Mouse (Mus musculus) urinary bladder, postnatal 36 days (tissue): ENCODE data around the gene Armc7.
A peak's percentile ranks its signal among the peaks of the same experiment; 100 is the strongest.
"Not testable (repeated sequence)": the region's sequence is repeated elsewhere in the genome, so short reads cannot be mapped to it uniquely, and the experiment has no call there.

Experiments
- DNase-seq, 2 experiments: peaks; one replicate each; pipeline ENCODE4 v3.0.0; 2022; ENCODE audit warnings: low spot score in 2 of 2, mixed read lengths in 1 of 2

The Armc7 gene

GRCm38 (mm10) chr11:115490441-115491355 is 15.2 kb downstream of the Armc7 start:
- no peak for DNase-seq

- DNase-seq, result peak; percentile 70 to 84
Measured at GRCm38 (mm10) chr11:115491356-115492083, 16.1 kb downstream of the Armc7 start, which contains the start of gene Nt5c. Gene Nt5c (minus strand): TSS chr11:115491862.

- no peak for DNase-seq
Measured at GRCm38 (mm10) chr11:115492387-115492786, 16.9 kb downstream of the Armc7 start.

DNA sequence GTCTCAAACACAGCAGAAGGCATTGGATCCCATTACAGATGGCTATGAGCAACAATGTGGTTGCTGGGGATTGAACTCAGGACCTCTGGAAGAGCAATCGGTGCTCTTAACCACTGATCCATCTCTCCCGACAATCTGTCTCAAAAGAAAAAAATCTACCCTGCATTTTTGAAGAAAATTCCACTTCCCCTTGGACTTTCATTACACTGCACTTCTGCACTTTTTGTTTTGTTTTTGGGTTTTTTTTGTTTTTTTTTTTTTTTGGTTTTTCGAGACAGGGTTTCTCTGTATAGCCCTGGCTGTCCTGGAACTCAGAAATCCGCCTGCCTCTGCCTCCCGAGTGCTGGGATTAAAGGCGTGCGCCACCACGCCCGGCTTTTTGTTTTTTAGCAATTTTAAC is 21.1 kb downstream of the Armc7 start:
- DNase-seq, result not testable (repeated sequence)

- no peak for DNase-seq
Measured at GRCm38 (mm10) chr11:115502636-115503035, 27.2 kb downstream of the Armc7 start.

- DNase-seq, result no peak
Measured at GRCm38 (mm10) chr11:115506586-115506985, 31.1 kb downstream of the Armc7 start.

GRCm38 (mm10) chr11:115508061-115508460 is 32.6 kb downstream of the Armc7 start:
- no peak for DNase-seq

- peak; percentile 7 to 29 for DNase-seq
Measured at GRCm38 (mm10) chr11:115509773-115510506, 34.5 kb downstream of the Armc7 start.

- DNase-seq, result no peak
Measured at GRCm38 (mm10) chr11:115510507-115510888, 35.0 kb downstream of the Armc7 start.

DNA sequence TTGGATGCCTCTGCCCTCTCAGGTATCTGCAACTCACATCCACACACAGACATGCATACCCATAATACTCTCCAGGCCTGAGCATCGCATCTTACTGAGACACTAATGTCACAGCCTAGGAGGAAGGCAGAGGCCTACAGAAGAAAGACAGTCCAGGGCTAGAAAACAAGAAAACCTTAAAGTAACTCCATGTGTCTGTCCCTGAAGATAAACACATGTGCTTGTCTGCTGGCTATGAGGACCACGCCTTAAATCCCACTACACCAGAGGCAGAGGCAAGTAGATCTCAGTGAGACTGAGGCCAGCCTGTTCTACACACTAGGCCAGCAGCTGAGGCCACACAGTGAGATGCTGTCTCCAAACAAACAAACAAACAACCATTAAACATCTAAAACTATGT is 35.7 kb downstream of the Armc7 start:
- DNase-seq, result no peak

DNA sequence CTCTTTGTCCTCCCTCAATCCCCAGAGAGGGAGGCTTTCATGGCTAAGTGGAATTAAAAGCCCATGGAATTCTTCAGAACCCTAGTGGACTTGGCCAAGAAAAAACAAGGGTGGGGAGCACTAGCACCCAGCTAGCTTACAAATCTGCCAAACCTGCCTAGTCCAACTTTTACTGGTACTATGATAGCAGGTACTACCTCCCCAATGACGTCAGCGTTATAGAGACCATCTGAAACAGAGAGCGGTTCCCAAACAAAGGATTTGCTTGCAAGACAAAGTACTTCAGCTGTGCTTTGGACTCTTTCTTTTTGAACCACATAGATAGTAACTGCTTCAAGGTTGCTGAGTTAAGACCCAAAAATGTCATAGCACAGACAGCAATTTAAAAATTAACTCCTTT is 36.5 kb downstream of the Armc7 start:
- no peak for DNase-seq

GRCm38 (mm10) chr11:115512407-115513183 is 37.1 kb downstream of the Armc7 start:
- DNase-seq, result peak in 1 of 2 experiments; percentile 40

DNA sequence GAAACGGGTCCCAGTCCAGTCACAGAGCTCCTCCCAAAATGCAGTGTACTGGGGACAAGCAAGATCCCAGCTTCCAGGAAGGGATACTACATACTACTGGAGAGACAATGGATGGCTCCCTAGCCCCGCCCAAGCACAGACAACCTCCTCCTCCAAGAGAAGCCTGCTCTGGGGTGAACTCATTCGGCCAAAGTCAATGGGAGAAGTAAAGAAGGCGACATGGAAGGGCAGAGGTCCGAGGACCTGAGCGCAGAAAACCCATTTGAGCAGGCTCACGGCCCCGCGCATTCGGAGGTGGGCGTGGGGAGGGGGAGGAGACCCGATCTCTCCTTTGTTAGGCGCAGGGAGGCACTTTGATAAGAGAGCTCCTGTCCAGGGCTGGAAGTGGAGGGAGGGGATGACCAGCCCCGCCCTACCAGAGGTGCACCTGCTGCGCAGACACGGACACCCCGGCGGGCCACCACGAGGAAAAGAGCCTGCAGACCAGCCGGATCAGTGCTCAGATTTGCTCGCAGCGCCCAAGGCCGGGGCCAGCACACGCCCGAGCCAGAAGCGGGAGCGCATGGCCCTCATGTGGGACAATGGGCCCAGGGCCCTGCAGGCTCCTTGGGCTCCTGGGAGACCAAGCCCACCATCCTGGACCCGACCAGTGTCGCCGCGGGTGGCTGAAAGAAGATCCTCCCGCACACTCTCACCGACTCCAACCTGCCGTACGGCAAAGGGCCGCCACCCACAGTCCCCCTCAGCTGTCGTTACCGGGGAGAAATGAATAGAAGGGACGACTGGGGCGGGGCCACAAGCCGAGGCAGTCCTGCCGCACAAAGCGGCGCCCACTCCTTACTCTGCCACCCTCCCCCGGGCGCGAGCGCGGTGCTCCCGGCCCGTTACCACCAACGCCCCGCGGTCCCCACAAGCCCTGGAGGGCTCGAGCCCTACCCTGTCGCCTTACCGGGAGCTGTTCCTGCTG is 38.1 kb downstream of the Armc7 start:
- DNase-seq, result peak; percentile 27 to 29

GRCm38 (mm10) chr11:115514238-115514663 is 38.8 kb downstream of the Armc7 start, which contains the start of gene Jpt1:
Gene Jpt1 (minus strand): TSS chr11:115514387.
- DNase-seq, result peak; percentile 96 to 98

DNA sequence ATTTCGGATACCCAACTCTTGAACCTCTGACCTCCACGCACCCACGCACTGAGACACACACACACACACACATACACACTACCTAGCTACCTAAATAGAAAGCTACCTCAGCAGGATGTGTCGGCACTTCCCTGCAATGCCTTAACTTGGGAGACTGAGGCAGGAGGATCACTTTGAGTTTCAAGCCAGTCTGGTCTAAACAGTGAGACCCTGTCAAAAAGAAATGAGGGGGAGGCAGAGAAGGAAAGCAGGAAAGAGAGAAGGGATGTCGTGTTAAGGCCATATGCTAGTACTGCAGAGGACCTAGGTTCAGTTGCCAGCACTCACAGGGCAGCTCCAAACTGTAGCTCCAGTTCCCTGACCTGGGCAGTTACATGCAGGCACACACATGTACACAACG is 39.6 kb downstream of the Armc7 start:
- no peak for DNase-seq

DNA sequence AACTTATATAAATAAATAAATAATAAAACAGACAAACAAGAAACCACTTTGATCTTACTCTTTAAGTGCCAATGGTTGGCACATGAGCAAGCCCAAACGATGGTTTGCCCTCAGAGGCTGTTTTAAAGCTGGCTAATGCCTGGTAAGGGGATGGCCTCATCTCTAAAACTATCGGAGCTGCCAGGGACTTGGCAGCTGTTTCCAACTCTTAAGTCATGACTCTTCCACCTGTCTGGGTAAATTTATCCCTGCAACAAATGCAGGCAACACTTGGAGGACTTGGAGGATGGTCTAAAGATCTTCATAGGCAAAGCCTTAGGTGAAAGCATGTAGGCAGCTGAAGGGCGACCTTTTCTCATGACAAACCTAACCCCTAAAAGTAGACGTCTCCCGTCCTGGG is 41.5 kb downstream of the Armc7 start:
- no peak for DNase-seq

- DNase-seq, result no peak
Measured at GRCm38 (mm10) chr11:115518693-115519092, 43.2 kb downstream of the Armc7 start.

DNA sequence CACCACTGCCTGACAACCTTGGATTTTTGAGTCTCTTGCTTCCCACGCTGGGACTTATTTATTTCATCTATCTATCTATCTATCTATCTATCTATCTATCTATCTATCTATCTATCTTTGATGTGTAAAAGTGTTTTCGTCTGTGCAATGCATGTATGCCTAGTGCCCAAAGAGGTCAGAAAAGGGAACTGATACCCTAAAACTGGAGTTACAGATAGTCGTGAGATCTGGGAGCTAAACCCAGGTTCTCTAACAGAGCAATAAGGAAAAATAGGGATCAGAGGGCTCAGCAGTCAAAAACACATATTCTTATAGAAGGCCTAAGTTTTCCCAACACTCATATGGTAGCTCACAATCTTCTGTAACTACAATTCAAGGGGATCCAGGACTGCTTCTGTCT is 44.1 kb downstream of the Armc7 start:
- DNase-seq, result no peak

DNA sequence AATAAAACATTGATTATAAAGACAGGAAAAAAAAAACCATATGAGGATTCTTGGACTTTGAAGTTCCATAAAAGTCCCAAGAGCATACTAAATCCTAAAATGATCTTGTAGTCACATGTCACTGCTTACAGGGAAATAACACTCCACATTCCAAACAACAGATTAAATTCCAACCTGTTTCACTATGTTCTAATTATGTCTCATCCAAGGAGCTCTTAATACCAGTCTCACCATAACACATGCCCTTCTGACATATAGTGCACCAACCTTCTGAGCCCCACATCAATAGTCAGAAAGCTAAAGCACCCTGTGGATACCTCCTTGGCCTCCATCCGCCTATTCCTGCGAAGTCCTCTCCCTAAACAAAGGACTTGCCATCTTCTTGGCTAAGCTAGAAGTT is 44.8 kb downstream of the Armc7 start:
- DNase-seq, result no peak

GRCm38 (mm10) chr11:115521080-115521479 is 45.6 kb downstream of the Armc7 start:
- no peak for DNase-seq
